In the genomic region with DNA sequence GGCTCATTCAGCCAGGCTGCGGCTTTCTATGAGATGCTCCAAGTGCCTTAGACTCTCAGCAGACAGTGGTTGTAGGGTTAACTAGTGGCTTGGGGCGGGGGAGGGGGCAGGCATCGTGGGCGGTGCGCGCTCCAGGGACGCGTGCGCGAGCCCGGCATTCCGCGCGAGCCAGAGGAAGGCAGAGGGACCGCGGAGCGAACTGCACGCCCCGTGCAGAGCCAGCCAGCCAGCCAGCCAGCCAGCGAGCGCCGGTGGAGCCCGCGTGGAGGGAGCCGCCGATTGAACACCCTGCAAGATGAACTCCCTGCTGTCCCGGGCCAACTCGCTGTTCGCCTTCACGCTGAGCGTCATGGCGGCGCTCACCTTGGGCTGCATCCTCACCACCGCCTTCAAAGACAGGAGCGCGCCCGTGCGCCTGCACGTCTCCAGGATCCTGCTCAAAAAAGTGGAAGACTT, we compare ENCODE assay signal across 8 mouse cellular contexts. TPM values are rescaled to one million over a fixed set of nuclear protein-coding genes. Genes with fewer than 3 reads are reported as not detected.
A peak's percentile ranks its signal among the peaks of the same experiment; 100 is the strongest.
DNase-seq lines count a peak whose midpoint lies in the region; ATAC-seq and TF ChIP-seq lines count a peak whose summit lies in the region.
"Not testable (repeated sequence)": the region's sequence is repeated elsewhere in the genome, so short reads cannot be mapped to it uniquely, and the experiment has no call there.

A gene (plus strand): TSS at position 161 of the 456 bp plus-strand sequence.

- H3K4me2 ChIP-seq in hindbrain, embryonic 14.5 days (replicated peaks), result peak within 1 kb of the TSS; percentile 55
- peak within 1 kb of the TSS; percentile 54 for H3K4me2 ChIP-seq in liver, embryonic 11.5 days
- H3K4me2 ChIP-seq in midbrain, embryonic 12.5 days (replicated peaks), result peak within 1 kb of the TSS; percentile 47

- H3K9ac ChIP-seq in hindbrain, embryonic 14.5 days, result peak within 1 kb of the TSS; percentile 42; the same call in 1 of the 2 replicates
- H3K9ac ChIP-seq in liver, embryonic 11.5 days (ENCODE audit: low read depth, low read length), result not testable (repeated sequence)
- H3K9ac ChIP-seq in midbrain, embryonic 12.5 days (replicated peaks), result 0 out of 2 replicates have a peak within 1 kb of the TSS, but pooled peaks have one; percentile 28

- POLR2A ChIA-PET in Patski (lab: Charles Lee), result not testable (repeated sequence)

- not testable (repeated sequence) for TF ChIP-seq POLR2A in thymus, adult 2 months (IDR thresholded peaks at IDR 0.05; ENCODE audit: control insufficient read depth, extremely low read depth, insufficient read depth, low read length, poor library complexity)

- DNase-seq in Patski (ENCODE audit: low read depth, low spot score); frontal cortex, adult 2 months (ENCODE audit: extremely low spot score in 1 of 2, low spot score in 1 of 2); hindbrain, embryonic 14.5 days (ENCODE audit: low spot score); layer of hippocampus, adult 8-10 months (ENCODE audit: low spot score in 2 of 2); liver, embryonic 11.5 days (ENCODE audit: low spot score); thymus, adult 2 months: not testable (repeated sequence)
- DNase-seq in cerebellum, postnatal 25 days, result peak; percentile 33 to 60

- not testable (repeated sequence) for H3K9me3 ChIP-seq in hindbrain, embryonic 14.5 days (ENCODE audit: control insufficient read depth, low read length); liver, embryonic 11.5 days (ENCODE audit: control insufficient read depth, low read length); midbrain, embryonic 12.5 days

- not testable (repeated sequence) for H3K4me1 ChIP-seq in hindbrain, embryonic 14.5 days (replicated peaks; ENCODE audit: control insufficient read depth, insufficient read depth, low read length); liver, embryonic 11.5 days (replicated peaks; ENCODE audit: control insufficient read depth, insufficient read depth, low read length); midbrain, embryonic 12.5 days; thymus, adult 2 months (replicated peaks; ENCODE audit: control insufficient read depth, insufficient read depth, low read length)

- H3K4me3 ChIP-seq in hindbrain, embryonic 14.5 days (replicated peaks; ENCODE audit: low read length), result peak within 1 kb of the TSS; percentile 35
- H3K4me3 ChIP-seq in liver, embryonic 11.5 days (ENCODE audit: low read depth, low read length), result peak within 1 kb of the TSS; percentile 28
- peak within 1 kb of the TSS; percentile 33 for H3K4me3 ChIP-seq in midbrain, embryonic 12.5 days
- H3K4me3 ChIP-seq in thymus, adult 2 months (ENCODE audit: control insufficient read depth, insufficient read depth, low read length), result peak within 1 kb of the TSS; percentile 27

- ATAC-seq in Patski, result peak; percentile 63
- peak; percentile 95 for ATAC-seq in hindbrain, embryonic 14.5 days (ENCODE audit: low FRiP score)
- peak; percentile 87 for ATAC-seq in liver, embryonic 11.5 days (replicated peaks; ENCODE audit: low FRiP score)
- peak; percentile 90 for ATAC-seq in midbrain, embryonic 12.5 days (ENCODE audit: low FRiP score, low read depth)

- 7% methylated on average over 11 of the region's 39 CpGs for WGBS in hindbrain, embryonic 14.5 days
- 6% methylated on average over 11 of the region's 39 CpGs for WGBS in liver, embryonic 11.5 days
- WGBS in midbrain, embryonic 12.5 days, result 17% methylated on average over 6 of the region's 39 CpGs
- 0% methylated on average over 16 of the region's 39 CpGs for WGBS in thymus, adult 2 months

- H3K27ac ChIP-seq in hindbrain, embryonic 14.5 days, result peak within 1 kb of the TSS; percentile 32; the same call in 1 of the 2 replicates
- H3K27ac ChIP-seq in liver, embryonic 11.5 days (ENCODE audit: low read depth, low read length); midbrain, embryonic 12.5 days (replicated peaks); thymus, adult 2 months (ENCODE audit: control insufficient read depth, insufficient read depth, low read length): not testable (repeated sequence)

- in situ Hi-C loops in Patski (cut with MboI; ENCODE audit: low pct_unique_long_range_greater_than_20kb), result not testable (repeated sequence)

- peaks cover 26% of the 10 kb centered on the region for H3K27me3 ChIP-seq in Patski
- not testable (repeated sequence) for H3K27me3 ChIP-seq in hindbrain, embryonic 14.5 days (ENCODE audit: control insufficient read depth, insufficient read depth, low read length); liver, embryonic 11.5 days (replicated peaks; ENCODE audit: control insufficient read depth, insufficient read depth, low read length); midbrain, embryonic 12.5 days; thymus, adult 2 months (ENCODE audit: control insufficient read depth, insufficient read depth, low read length)

- TF ChIP-seq CTCF in Patski (IDR thresholded peaks at IDR 0.05); thymus, adult 2 months (IDR thresholded peaks at IDR 0.05; ENCODE audit: borderline replicate concordance, control insufficient read depth, extremely low read depth, insufficient read depth, low read length, poor library complexity): not testable (repeated sequence)

- not testable (repeated sequence) for H3K36me3 ChIP-seq in hindbrain, embryonic 14.5 days (replicated peaks; ENCODE audit: control insufficient read depth, insufficient read depth); liver, embryonic 11.5 days (ENCODE audit: control insufficient read depth, insufficient read depth, low read length); midbrain, embryonic 12.5 days; thymus, adult 2 months (ENCODE audit: control insufficient read depth, insufficient read depth, low read length)

- CTCF ChIA-PET in Patski (lab: Charles Lee), result not testable (repeated sequence)

RNA-seq across cellular contexts. Expression of the gene that starts here (rescaled TPM):
- 2.8 TPM for polyA plus RNA-seq in Patski (2021)
- polyA plus RNA-seq in frontal cortex, adult 2 months (2012; rRNA removed), result 84.8 and 88.5 TPM in 2 replicates
- 271 and 297 TPM in 2 replicates for polyA plus RNA-seq in hindbrain, embryonic 14.5 days (2014; fragmentation: Nextera tagmentation; extraction: Ambion mirVana)
- total RNA-seq in layer of hippocampus, adult 8-10 months (2022), result 10 to 100 TPM; 59.6 to 66.4 (median 64.4) TPM
- polyA plus RNA-seq in liver, embryonic 11.5 days (2014; fragmentation: Nextera tagmentation; extraction: Ambion mirVana), result 51.6 and 58.6 TPM in 2 replicates
- 151 and 155 TPM in 2 replicates for polyA plus RNA-seq in midbrain, embryonic 12.5 days (2016; fragmentation: Nextera tagmentation; extraction: Ambion mirVana)
- polyA plus RNA-seq in thymus, adult 2 months (2012; rRNA removed), result 4.8 and 6.2 TPM in 2 replicates
